Mouse (Mus musculus): ENCODE measurements at regions not wholly inside any gene's neighbourhood (a gene's known extent, or its start where the extent isn't known, plus 50 kb on each side); places are given as distances from the start of the nearest gene placed in this dataset.

DNA sequence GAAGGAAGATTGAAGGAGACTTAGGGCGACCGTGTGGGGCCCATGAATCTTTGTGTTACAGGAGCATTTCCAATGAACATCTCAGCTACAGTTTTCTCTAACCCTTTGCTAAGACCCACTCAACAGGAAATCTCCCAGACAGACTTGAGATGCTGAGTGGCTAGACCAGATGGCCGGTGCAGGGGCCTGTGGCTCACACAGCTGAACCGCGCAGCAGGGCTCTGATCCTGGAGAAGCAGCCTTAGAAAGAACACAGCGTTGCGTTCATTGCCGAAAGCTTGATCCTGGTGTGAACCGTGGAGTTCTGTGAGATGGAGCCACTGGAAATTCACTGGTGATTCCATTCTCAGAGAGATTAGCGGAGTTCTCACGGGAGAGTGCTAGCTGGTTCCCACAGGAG is 115.9 kb upstream of the Spata13 start:
- TF ChIP-seq GATA1 (IDR thresholded peaks at IDR 0.05; ENCODE audit: borderline replicate concordance, low read length) (no peak), FLI1 (IDR thresholded peaks at IDR 0.05; ENCODE audit: low read length) (no peak)
